Mouse (Mus musculus): ENCODE measurements around the gene Tdrd7. TPM values are rescaled to one million over a fixed set of nuclear protein-coding genes. Genes with fewer than 3 reads are reported as not detected.

The Tdrd7 gene
- polyA plus RNA-seq, 1 experiment, result 98.5 TPM

DNA sequence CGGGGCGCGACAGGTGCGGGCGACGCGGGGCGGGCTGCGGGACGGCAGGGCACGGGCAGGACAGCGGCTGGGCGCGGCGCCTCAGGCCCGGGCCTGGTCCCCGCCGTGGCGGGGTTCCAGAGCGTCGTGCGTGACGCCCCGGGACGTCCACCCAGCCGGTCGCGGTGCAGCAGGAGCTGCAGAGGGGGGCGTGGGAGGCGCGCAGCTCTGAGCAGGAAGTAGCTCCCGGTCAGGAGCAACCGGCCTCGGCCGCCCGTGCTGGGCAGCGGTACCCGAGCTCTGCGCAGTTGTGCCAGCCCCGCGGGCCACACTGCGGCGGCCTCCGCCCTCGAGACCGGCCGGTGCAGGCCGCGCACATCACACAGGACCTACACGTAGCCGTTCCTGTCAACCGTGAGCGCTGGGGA lies 7.3 kb downstream of the Tdrd7 start:
- Histone ChIP-seq H3K4me1 (ENCODE audit: control insufficient read depth, insufficient read depth, low read length) (peaks cover 6% of the 10 kb centered on the region), H3K4me3 (ENCODE audit: control insufficient read depth, low read depth, low read length) (peak overlapping the region; percentile 93), H3K27me3 (ENCODE audit: control insufficient read depth, insufficient read depth, low read length) (no peaks in the 10 kb centered on the region), H3K36me3 (ENCODE audit: control insufficient read depth, insufficient read depth, low read length) (no peaks in the 10 kb centered on the region; the same call in 1 of the 2 replicates), H3K27ac (ENCODE audit: control insufficient read depth, insufficient read depth, low read depth, low read length) (peak overlapping the region; percentile 91)
- no peak for TF ChIP-seq CTCF (IDR thresholded peaks at IDR 0.05; ENCODE audit: control insufficient read depth, insufficient read depth, insufficient replicate concordance, low read depth, low read length)
- peak; percentile 18; the same call in 1 of the 2 replicates for TF ChIP-seq POLR2A (IDR thresholded peaks at IDR 0.05; ENCODE audit: control insufficient read depth, low read depth, low read length)

- TF ChIP-seq POLR2A (IDR thresholded peaks at IDR 0.05; ENCODE audit: control insufficient read depth, low read depth, low read length) (no peak), CTCF (IDR thresholded peaks at IDR 0.05; ENCODE audit: control insufficient read depth, insufficient read depth, insufficient replicate concordance, low read depth, low read length) (no peak)
- peak overlapping the region; percentile 91 for H3K27ac ChIP-seq (ENCODE audit: control insufficient read depth, insufficient read depth, low read depth, low read length)
- H3K27me3 ChIP-seq (ENCODE audit: control insufficient read depth, insufficient read depth, low read length), result no peaks in the 10 kb centered on the region
- H3K4me3 ChIP-seq (ENCODE audit: control insufficient read depth, low read depth, low read length), result peak overlapping the region; percentile 93
- peaks cover 6% of the 10 kb centered on the region; the same call in 1 of the 2 replicates for H3K4me1 ChIP-seq (ENCODE audit: control insufficient read depth, insufficient read depth, low read length)
- H3K36me3 ChIP-seq (ENCODE audit: control insufficient read depth, insufficient read depth, low read length), result no peaks in the 10 kb centered on the region; the same call in 1 of the 2 replicates
Measured at GRCm38 (mm10) chr4:45972951-45973350, 7.8 kb downstream of the Tdrd7 start.

- Histone ChIP-seq H3K4me1 (ENCODE audit: control insufficient read depth, insufficient read depth, low read length) (peaks cover 6% of the 10 kb centered on the region; the same call in 1 of the 2 replicates), H3K27ac (ENCODE audit: control insufficient read depth, insufficient read depth, low read depth, low read length) (no peak overlapping the region), H3K4me3 (ENCODE audit: control insufficient read depth, low read depth, low read length) (no peak overlapping the region), H3K36me3 (ENCODE audit: control insufficient read depth, insufficient read depth, low read length) (no peaks in the 10 kb centered on the region; the same call in 1 of the 2 replicates), H3K27me3 (ENCODE audit: control insufficient read depth, insufficient read depth, low read length) (no peaks in the 10 kb centered on the region)
- TF ChIP-seq CTCF (IDR thresholded peaks at IDR 0.05; ENCODE audit: control insufficient read depth, insufficient read depth, insufficient replicate concordance, low read depth, low read length) (no peak), POLR2A (IDR thresholded peaks at IDR 0.05; ENCODE audit: control insufficient read depth, low read depth, low read length) (no peak)
Measured at GRCm38 (mm10) chr4:45976931-45977667, 12.0 kb downstream of the Tdrd7 start.

DNA sequence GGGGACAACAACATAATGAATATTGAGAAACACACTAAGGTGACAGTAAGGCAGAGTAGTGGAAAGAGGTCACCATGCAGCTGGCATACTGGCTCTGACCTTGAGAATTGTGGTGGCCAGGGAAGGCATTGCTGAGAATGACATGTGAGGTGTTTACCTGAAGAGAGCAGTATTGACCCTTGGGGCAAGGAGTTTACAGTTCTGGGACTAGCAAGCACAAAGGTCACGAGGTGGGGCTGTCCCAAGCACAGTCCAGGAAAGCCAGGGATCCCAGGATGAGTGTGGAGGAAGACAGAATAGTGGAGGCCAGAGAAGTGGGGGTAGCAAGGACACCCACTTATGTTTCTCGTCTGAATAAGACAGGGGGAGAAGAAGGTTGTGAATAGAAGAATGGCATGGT lies 14.8 kb downstream of the Tdrd7 start:
- Histone ChIP-seq H3K36me3 (ENCODE audit: control insufficient read depth, insufficient read depth, low read length) (no peaks in the 10 kb centered on the region; the same call in 1 of the 2 replicates), H3K27me3 (ENCODE audit: control insufficient read depth, insufficient read depth, low read length) (no peaks in the 10 kb centered on the region), H3K27ac (ENCODE audit: control insufficient read depth, insufficient read depth, low read depth, low read length) (no peak overlapping the region), H3K4me3 (ENCODE audit: control insufficient read depth, low read depth, low read length) (no peak overlapping the region), H3K4me1 (ENCODE audit: control insufficient read depth, insufficient read depth, low read length) (no peaks in the 10 kb centered on the region)
- TF ChIP-seq CTCF (IDR thresholded peaks at IDR 0.05; ENCODE audit: control insufficient read depth, insufficient read depth, insufficient replicate concordance, low read depth, low read length) (no peak), POLR2A (IDR thresholded peaks at IDR 0.05; ENCODE audit: control insufficient read depth, low read depth, low read length) (no peak)

DNA sequence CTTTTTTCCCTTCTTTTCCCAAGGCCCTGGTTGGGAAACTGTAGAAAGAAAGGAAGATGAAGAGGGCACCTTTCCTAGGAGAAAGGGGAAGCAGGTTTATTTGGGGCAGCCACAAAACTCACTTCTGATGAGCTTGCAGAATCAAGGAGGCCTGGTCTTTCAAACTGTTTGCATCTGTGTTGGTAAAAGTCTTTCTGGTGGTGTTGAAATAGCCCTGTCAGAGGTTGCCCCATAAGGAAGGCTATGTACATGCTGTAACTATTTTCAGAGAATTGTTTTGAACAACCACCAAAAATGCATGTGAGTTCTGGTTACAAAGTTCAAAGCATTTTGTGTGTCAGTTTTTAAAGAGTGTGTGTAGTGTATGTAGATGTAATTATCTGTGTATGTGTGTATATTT lies 15.9 kb downstream of the Tdrd7 start:
- no peaks in the 10 kb centered on the region; the same call in 1 of the 2 replicates for H3K36me3 ChIP-seq (ENCODE audit: control insufficient read depth, insufficient read depth, low read length)
- H3K27ac ChIP-seq (ENCODE audit: control insufficient read depth, insufficient read depth, low read depth, low read length), result no peak overlapping the region
- TF ChIP-seq CTCF (IDR thresholded peaks at IDR 0.05; ENCODE audit: control insufficient read depth, insufficient read depth, insufficient replicate concordance, low read depth, low read length) (no peak), POLR2A (IDR thresholded peaks at IDR 0.05; ENCODE audit: control insufficient read depth, low read depth, low read length) (no peak)
- H3K4me3 ChIP-seq (ENCODE audit: control insufficient read depth, low read depth, low read length), result no peak overlapping the region
- no peaks in the 10 kb centered on the region for H3K4me1 ChIP-seq (ENCODE audit: control insufficient read depth, insufficient read depth, low read length)
- no peaks in the 10 kb centered on the region for H3K27me3 ChIP-seq (ENCODE audit: control insufficient read depth, insufficient read depth, low read length)

- TF ChIP-seq CTCF (IDR thresholded peaks at IDR 0.05; ENCODE audit: control insufficient read depth, insufficient read depth, insufficient replicate concordance, low read depth, low read length), result no peak
- TF ChIP-seq POLR2A (IDR thresholded peaks at IDR 0.05; ENCODE audit: control insufficient read depth, low read depth, low read length), result no peak
- Histone ChIP-seq H3K36me3 (ENCODE audit: control insufficient read depth, insufficient read depth, low read length) (peaks cover 1% of the 10 kb centered on the region), H3K4me3 (ENCODE audit: control insufficient read depth, low read depth, low read length) (no peak overlapping the region), H3K4me1 (ENCODE audit: control insufficient read depth, insufficient read depth, low read length) (no peaks in the 10 kb centered on the region), H3K27me3 (ENCODE audit: control insufficient read depth, insufficient read depth, low read length) (no peaks in the 10 kb centered on the region), H3K27ac (ENCODE audit: control insufficient read depth, insufficient read depth, low read depth, low read length) (no peak overlapping the region)
Measured at GRCm38 (mm10) chr4:45990427-45991135, 25.4 kb downstream of the Tdrd7 start.

DNA sequence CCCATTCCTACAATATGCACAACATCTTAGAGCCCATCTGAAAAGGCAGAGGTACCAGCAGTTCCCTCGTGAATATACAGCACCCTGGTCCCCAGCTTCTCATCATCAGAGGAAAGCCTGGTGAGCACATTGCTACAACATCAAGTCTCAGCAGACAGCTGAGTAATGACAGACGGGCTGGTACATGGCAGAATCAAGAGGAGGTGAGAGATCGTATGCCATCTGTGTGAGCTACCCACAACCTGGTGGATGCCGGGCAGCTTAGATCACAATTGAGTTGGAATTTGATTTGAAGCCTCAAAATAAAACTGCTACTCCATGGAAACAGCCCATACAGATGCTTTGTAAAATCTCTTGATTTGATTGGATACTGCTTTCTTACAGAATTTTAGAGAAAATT lies 33.4 kb downstream of the Tdrd7 start:
- TF ChIP-seq CTCF (IDR thresholded peaks at IDR 0.05; ENCODE audit: control insufficient read depth, insufficient read depth, insufficient replicate concordance, low read depth, low read length), result no peak
- TF ChIP-seq POLR2A (IDR thresholded peaks at IDR 0.05; ENCODE audit: control insufficient read depth, low read depth, low read length), result no peak; the same call in 1 of the 2 replicates
- peak overlapping the region; percentile 55 for H3K4me3 ChIP-seq (ENCODE audit: control insufficient read depth, low read depth, low read length)

More for the DNA sequence above, 33.4 kb downstream of the Tdrd7 start:
- Histone ChIP-seq H3K27me3 (ENCODE audit: control insufficient read depth, insufficient read depth, low read length) (no peaks in the 10 kb centered on the region), H3K4me1 (ENCODE audit: control insufficient read depth, insufficient read depth, low read length) (no peaks in the 10 kb centered on the region), H3K36me3 (ENCODE audit: control insufficient read depth, insufficient read depth, low read length) (peaks cover 4% of the 10 kb centered on the region), H3K27ac (ENCODE audit: control insufficient read depth, insufficient read depth, low read depth, low read length) (peak overlapping the region; percentile 56; the same call in 1 of the 2 replicates)

All from testis, adult 2 months (tissue).